Mouse (Mus musculus): ENCODE measurements around the gene Zcchc14.
"Not testable (repeated sequence)": the region's sequence is repeated elsewhere in the genome, so short reads cannot be mapped to it uniquely, and the experiment has no call there.

Zcchc14 gene

GRCm38 (mm10) chr8:121652774-121653323 lies at the start of gene Zcchc14:
Gene Zcchc14, minus strand, starts transcription at chr8:121652901.
- DNase-seq (ENCODE audit: low spot score), result no peak

- DNase-seq (ENCODE audit: low spot score), result no peak
Measured at GRCm38 (mm10) chr8:121699936-121700335, 47.2 kb upstream of the Zcchc14 start.

- DNase-seq (ENCODE audit: low spot score), result no peak
Measured at GRCm38 (mm10) chr8:121698615-121699101, 46.0 kb upstream of the Zcchc14 start.

GRCm38 (mm10) chr8:121697735-121698614 lies 45.3 kb upstream of the Zcchc14 start:
- DNase-seq (ENCODE audit: low spot score), result no peak

- DNase-seq (ENCODE audit: low spot score), result no peak
Measured at GRCm38 (mm10) chr8:121695585-121696184, 43.0 kb upstream of the Zcchc14 start.

GRCm38 (mm10) chr8:121694453-121694852 lies 41.8 kb upstream of the Zcchc14 start:
- peak; percentile 22 for DNase-seq (ENCODE audit: low spot score)

- DNase-seq (ENCODE audit: low spot score), result no peak
Measured at GRCm38 (mm10) chr8:121688496-121688895, 35.8 kb upstream of the Zcchc14 start.

- no peak for DNase-seq (ENCODE audit: low spot score)
Measured at GRCm38 (mm10) chr8:121687455-121688161, 34.9 kb upstream of the Zcchc14 start.

- no peak for DNase-seq (ENCODE audit: low spot score)
Measured at GRCm38 (mm10) chr8:121685419-121685818, 32.7 kb upstream of the Zcchc14 start.

- DNase-seq (ENCODE audit: low spot score), result no peak
Measured at GRCm38 (mm10) chr8:121683083-121683832, 30.6 kb upstream of the Zcchc14 start.

- DNase-seq (ENCODE audit: low spot score), result no peak
Measured at GRCm38 (mm10) chr8:121681457-121681856, 28.8 kb upstream of the Zcchc14 start.

- DNase-seq (ENCODE audit: low spot score), result no peak
Measured at GRCm38 (mm10) chr8:121680896-121681295, 28.2 kb upstream of the Zcchc14 start.

GRCm38 (mm10) chr8:121678696-121679095 lies 26.0 kb upstream of the Zcchc14 start:
- no peak for DNase-seq (ENCODE audit: low spot score)

- no peak for DNase-seq (ENCODE audit: low spot score)
Measured at GRCm38 (mm10) chr8:121675701-121676100, 23.0 kb upstream of the Zcchc14 start.

- no peak for DNase-seq (ENCODE audit: low spot score)
Measured at GRCm38 (mm10) chr8:121675161-121675560, 22.5 kb upstream of the Zcchc14 start.

- DNase-seq (ENCODE audit: low spot score), result no peak
Measured at GRCm38 (mm10) chr8:121674524-121674923, 21.8 kb upstream of the Zcchc14 start.

- DNase-seq (ENCODE audit: low spot score), result no peak
Measured at GRCm38 (mm10) chr8:121673917-121674316, 21.2 kb upstream of the Zcchc14 start.

- no peak for DNase-seq (ENCODE audit: low spot score)
Measured at GRCm38 (mm10) chr8:121673153-121673552, 20.5 kb upstream of the Zcchc14 start.

GRCm38 (mm10) chr8:121669208-121669607 lies 16.5 kb upstream of the Zcchc14 start:
- DNase-seq (ENCODE audit: low spot score), result no peak

- DNase-seq (ENCODE audit: low spot score), result no peak
Measured at GRCm38 (mm10) chr8:121668553-121668952, 15.9 kb upstream of the Zcchc14 start.

- not testable (repeated sequence) for DNase-seq (ENCODE audit: low spot score)
Measured at GRCm38 (mm10) chr8:121667936-121668500, 15.3 kb upstream of the Zcchc14 start.

Measured in spleen, adult 12 weeks (tissue).